Mouse (Mus musculus): Measurements from ENCODE around the gene Rita1. TPM values are rescaled to one million over a fixed set of nuclear protein-coding genes. Genes with fewer than 3 reads are reported as not detected.

The Rita1 gene
- polyA plus RNA-seq, 1 experiment from 2014 or later, result 14.3 TPM

- DNase-seq (ENCODE audit: low spot score) (no peak), ATAC-seq (replicated peaks; ENCODE audit: low FRiP score, low read depth) (no peak)
- Histone ChIP-seq H3K27ac (no peak overlapping the region), H3K9me3 (replicated peaks; ENCODE audit: low read length) (no peaks in the 10 kb centered on the region), H3K27me3 (ENCODE audit: insufficient read depth, low read length) (no peaks in the 10 kb centered on the region; the same call in 1 of the 2 replicates), H3K9ac (ENCODE audit: low read depth, low read length) (no peak overlapping the region), H3K36me3 (ENCODE audit: insufficient read depth, low read length) (peaks cover 8% of the 10 kb centered on the region; the same call in 1 of the 2 replicates), H3K4me2 (ENCODE audit: low read length) (no peak overlapping the region), H3K4me1 (replicated peaks; ENCODE audit: insufficient read depth, low read length) (no peaks in the 10 kb centered on the region), H3K4me3 (replicated peaks; ENCODE audit: low read depth, low read length) (no peak overlapping the region)
- WGBS, result 90% methylated on average over 5 of the region's 5 CpGs
- peak; percentile 36; the same call in 1 of the 2 replicates for TF ChIP-seq CTCF (IDR thresholded peaks at IDR 0.05; ENCODE audit: low read depth)
These were observed 19.5 kb upstream of the Rita1 start for GRCm38 (mm10) chr5:120631892-120632291.

GRCm38 (mm10) chr5:120631128-120631527 lies 18.7 kb upstream of the Rita1 start:
- Histone ChIP-seq H3K9ac (ENCODE audit: low read depth, low read length) (no peak overlapping the region), H3K4me1 (replicated peaks; ENCODE audit: insufficient read depth, low read length) (no peaks in the 10 kb centered on the region), H3K27me3 (ENCODE audit: insufficient read depth, low read length) (no peaks in the 10 kb centered on the region; the same call in 1 of the 2 replicates), H3K4me2 (ENCODE audit: low read length) (peak overlapping the region; percentile 38), H3K36me3 (ENCODE audit: insufficient read depth, low read length) (peaks cover 13% of the 10 kb centered on the region; the same call in 1 of the 2 replicates), H3K27ac (no peak overlapping the region), H3K4me3 (replicated peaks; ENCODE audit: low read depth, low read length) (no peak overlapping the region), H3K9me3 (replicated peaks; ENCODE audit: low read length) (no peaks in the 10 kb centered on the region)
- no peak for TF ChIP-seq CTCF (IDR thresholded peaks at IDR 0.05; ENCODE audit: low read depth)
- ATAC-seq (replicated peaks; ENCODE audit: low FRiP score, low read depth) (no peak), DNase-seq (ENCODE audit: low spot score) (no peak)
- WGBS, result 6% methylated on average over 29 of the region's 29 CpGs

- Histone ChIP-seq H3K9ac (ENCODE audit: low read depth, low read length) (no peak overlapping the region), H3K36me3 (ENCODE audit: insufficient read depth, low read length) (peaks cover 37% of the 10 kb centered on the region), H3K4me3 (replicated peaks; ENCODE audit: low read depth, low read length) (no peak overlapping the region), H3K9me3 (replicated peaks; ENCODE audit: low read length) (no peaks in the 10 kb centered on the region), H3K27me3 (ENCODE audit: insufficient read depth, low read length) (no peaks in the 10 kb centered on the region; the same call in 1 of the 2 replicates), H3K27ac (no peak overlapping the region), H3K4me1 (replicated peaks; ENCODE audit: insufficient read depth, low read length) (no peaks in the 10 kb centered on the region), H3K4me2 (ENCODE audit: low read length) (no peak overlapping the region)
- ATAC-seq (replicated peaks; ENCODE audit: low FRiP score, low read depth) (no peak), DNase-seq (ENCODE audit: low spot score) (no peak)
- WGBS, result 53% methylated on average over 7 of the region's 7 CpGs
- no peak for TF ChIP-seq CTCF (IDR thresholded peaks at IDR 0.05; ENCODE audit: low read depth)
These were observed 16.2 kb upstream of the Rita1 start for GRCm38 (mm10) chr5:120628624-120629023.

GRCm38 (mm10) chr5:120627515-120628300 lies 15.3 kb upstream of the Rita1 start:
- Histone ChIP-seq H3K9ac (ENCODE audit: low read depth, low read length) (no peak overlapping the region), H3K27ac (no peak overlapping the region), H3K4me2 (ENCODE audit: low read length) (no peak overlapping the region), H3K9me3 (replicated peaks; ENCODE audit: low read length) (no peaks in the 10 kb centered on the region), H3K36me3 (ENCODE audit: insufficient read depth, low read length) (peaks cover 45% of the 10 kb centered on the region), H3K27me3 (ENCODE audit: insufficient read depth, low read length) (no peaks in the 10 kb centered on the region; the same call in 1 of the 2 replicates), H3K4me3 (replicated peaks; ENCODE audit: low read depth, low read length) (no peak overlapping the region), H3K4me1 (replicated peaks; ENCODE audit: insufficient read depth, low read length) (no peaks in the 10 kb centered on the region)
- DNase-seq (ENCODE audit: low spot score), result no peak
- no peak for ATAC-seq (replicated peaks; ENCODE audit: low FRiP score, low read depth)
- 90% methylated on average over 15 of the region's 15 CpGs for WGBS
- TF ChIP-seq CTCF (IDR thresholded peaks at IDR 0.05; ENCODE audit: low read depth), result no peak

GRCm38 (mm10) chr5:120626399-120626798 lies 14.0 kb upstream of the Rita1 start:
- peaks cover 57% of the 10 kb centered on the region for H3K36me3 ChIP-seq (ENCODE audit: insufficient read depth, low read length)
- H3K27ac ChIP-seq, result no peak overlapping the region
- H3K9me3 ChIP-seq (replicated peaks; ENCODE audit: low read length), result no peaks in the 10 kb centered on the region
- H3K4me3 ChIP-seq (replicated peaks; ENCODE audit: low read depth, low read length), result no peak overlapping the region
- H3K4me1 ChIP-seq (replicated peaks; ENCODE audit: insufficient read depth, low read length), result no peaks in the 10 kb centered on the region
- ATAC-seq (replicated peaks; ENCODE audit: low FRiP score, low read depth) (peak; percentile 71), DNase-seq (ENCODE audit: low spot score) (peak; percentile 71)
- H3K9ac ChIP-seq (ENCODE audit: low read depth, low read length), result no peak overlapping the region
- no peaks in the 10 kb centered on the region; the same call in 1 of the 2 replicates for H3K27me3 ChIP-seq (ENCODE audit: insufficient read depth, low read length)
- H3K4me2 ChIP-seq (ENCODE audit: low read length), result no peak overlapping the region
- TF ChIP-seq CTCF (IDR thresholded peaks at IDR 0.05; ENCODE audit: low read depth), result no peak
- 47% methylated on average over 19 of the region's 19 CpGs for WGBS

- no peak overlapping the region for H3K4me3 ChIP-seq (replicated peaks; ENCODE audit: low read depth, low read length)
- no peak overlapping the region for H3K27ac ChIP-seq
- H3K9me3 ChIP-seq (replicated peaks; ENCODE audit: low read length), result no peaks in the 10 kb centered on the region
- no peak overlapping the region for H3K9ac ChIP-seq (ENCODE audit: low read depth, low read length)
- H3K4me2 ChIP-seq (ENCODE audit: low read length), result no peak overlapping the region
- ATAC-seq (replicated peaks; ENCODE audit: low FRiP score, low read depth), result no peak
- peaks cover 70% of the 10 kb centered on the region for H3K36me3 ChIP-seq (ENCODE audit: insufficient read depth, low read length)
- no peaks in the 10 kb centered on the region for H3K27me3 ChIP-seq (ENCODE audit: insufficient read depth, low read length)
- 87% methylated on average over 10 of the region's 10 CpGs for WGBS
- TF ChIP-seq CTCF (IDR thresholded peaks at IDR 0.05; ENCODE audit: low read depth), result no peak
- no peak for DNase-seq (ENCODE audit: low spot score)
- no peaks in the 10 kb centered on the region for H3K4me1 ChIP-seq (replicated peaks; ENCODE audit: insufficient read depth, low read length)
These were observed 12.0 kb upstream of the Rita1 start for GRCm38 (mm10) chr5:120624427-120624826.
